Mouse (Mus musculus): ENCODE measurements at regions not wholly inside any gene's neighbourhood (a gene's known extent, or its start where the extent isn't known, plus 50 kb on each side); places are given as distances from the start of the nearest gene placed in this dataset.

- 0 out of 2 replicates have a peak, but pooled peaks cover 3% of the 10 kb centered on the region for H3K9me3 ChIP-seq (replicated peaks; ENCODE audit: control insufficient read depth, low read length)
- no peak for ATAC-seq (replicated peaks; ENCODE audit: extremely low read depth, insufficient read depth, low FRiP score)
- H3K27me3 ChIP-seq (ENCODE audit: control insufficient read depth, insufficient read depth, low read length) = no peaks in the 10 kb centered on the region
- WGBS = 69% methylated on average over 14 of the region's 14 CpGs
- H3K4me2 ChIP-seq (ENCODE audit: low read depth, low read length) = no peak overlapping the region
- H3K27ac ChIP-seq (ENCODE audit: low read length) = no peak overlapping the region
- H3K4me1 ChIP-seq (ENCODE audit: control insufficient read depth, insufficient read depth, low read length) = no peaks in the 10 kb centered on the region
- no peak overlapping the region for H3K9ac ChIP-seq (ENCODE audit: low read length)
- H3K4me3 ChIP-seq (ENCODE audit: low read length) = no peak overlapping the region
- H3K36me3 ChIP-seq (ENCODE audit: control insufficient read depth, insufficient read depth) = no peaks in the 10 kb centered on the region
Measured at GRCm38 (mm10) chr12:112372234-112373050, 116.8 kb upstream of the A530016L24Rik start.

GRCm38 (mm10) chr12:112373966-112374365 lies 115.3 kb upstream of the A530016L24Rik start:
- WGBS = 85% methylated on average over 7 of the region's 7 CpGs
- no peaks in the 10 kb centered on the region for H3K4me1 ChIP-seq (ENCODE audit: control insufficient read depth, insufficient read depth, low read length)

GRCm38 (mm10) chr12:112376236-112376635 lies 113.0 kb upstream of the A530016L24Rik start:
- H3K36me3 ChIP-seq (ENCODE audit: control insufficient read depth, insufficient read depth) = no peaks in the 10 kb centered on the region
- H3K4me3 ChIP-seq (ENCODE audit: low read length) = no peak overlapping the region
- ATAC-seq (replicated peaks; ENCODE audit: extremely low read depth, insufficient read depth, low FRiP score) = no peak
- WGBS = 64% methylated on average over 5 of the region's 5 CpGs
- H3K9ac ChIP-seq (ENCODE audit: low read length) = no peak overlapping the region
- H3K27me3 ChIP-seq (ENCODE audit: control insufficient read depth, insufficient read depth, low read length) = no peaks in the 10 kb centered on the region
- no peaks in the 10 kb centered on the region for H3K9me3 ChIP-seq (replicated peaks; ENCODE audit: control insufficient read depth, low read length)
- no peak overlapping the region for H3K27ac ChIP-seq (ENCODE audit: low read length)
- no peak overlapping the region for H3K4me2 ChIP-seq (ENCODE audit: low read depth, low read length)
- H3K4me1 ChIP-seq (ENCODE audit: control insufficient read depth, insufficient read depth, low read length) = no peaks in the 10 kb centered on the region

More at GRCm38 (mm10) chr12:112373966-112374365, 115.3 kb upstream of the A530016L24Rik start:
- Histone ChIP-seq H3K27me3 (ENCODE audit: control insufficient read depth, insufficient read depth, low read length) (no peaks in the 10 kb centered on the region), H3K9me3 (replicated peaks; ENCODE audit: control insufficient read depth, low read length) (0 out of 2 replicates have a peak, but pooled peaks cover 3% of the 10 kb centered on the region), H3K36me3 (ENCODE audit: control insufficient read depth, insufficient read depth) (no peaks in the 10 kb centered on the region), H3K4me3 (ENCODE audit: low read length) (no peak overlapping the region), H3K4me2 (ENCODE audit: low read depth, low read length) (no peak overlapping the region), H3K27ac (ENCODE audit: low read length) (no peak overlapping the region), H3K9ac (ENCODE audit: low read length) (no peak overlapping the region)
- no peak for ATAC-seq (replicated peaks; ENCODE audit: extremely low read depth, insufficient read depth, low FRiP score)

GRCm38 (mm10) chr12:112376701-112377100 lies 112.5 kb upstream of the A530016L24Rik start:
- Histone ChIP-seq H3K27ac (ENCODE audit: low read length) (no peak overlapping the region), H3K9me3 (replicated peaks; ENCODE audit: control insufficient read depth, low read length) (no peaks in the 10 kb centered on the region), H3K9ac (ENCODE audit: low read length) (no peak overlapping the region), H3K36me3 (ENCODE audit: control insufficient read depth, insufficient read depth) (no peaks in the 10 kb centered on the region), H3K4me1 (ENCODE audit: control insufficient read depth, insufficient read depth, low read length) (no peaks in the 10 kb centered on the region), H3K4me2 (ENCODE audit: low read depth, low read length) (no peak overlapping the region), H3K27me3 (ENCODE audit: control insufficient read depth, insufficient read depth, low read length) (peaks cover 2% of the 10 kb centered on the region; the same call in 1 of the 2 replicates), H3K4me3 (ENCODE audit: low read length) (no peak overlapping the region)
- WGBS = 83% methylated on average over 8 of the region's 8 CpGs
- no peak for ATAC-seq (replicated peaks; ENCODE audit: extremely low read depth, insufficient read depth, low FRiP score)

- no peak overlapping the region for H3K27ac ChIP-seq (ENCODE audit: low read length)
- H3K36me3 ChIP-seq (ENCODE audit: control insufficient read depth, insufficient read depth) = no peaks in the 10 kb centered on the region
- H3K9me3 ChIP-seq (replicated peaks; ENCODE audit: control insufficient read depth, low read length) = no peaks in the 10 kb centered on the region
- no peak overlapping the region for H3K4me2 ChIP-seq (ENCODE audit: low read depth, low read length)
- 79% methylated on average over 13 of the region's 13 CpGs for WGBS
- no peaks in the 10 kb centered on the region for H3K4me1 ChIP-seq (ENCODE audit: control insufficient read depth, insufficient read depth, low read length)
- ATAC-seq (replicated peaks; ENCODE audit: extremely low read depth, insufficient read depth, low FRiP score) = no peak
- H3K27me3 ChIP-seq (ENCODE audit: control insufficient read depth, insufficient read depth, low read length) = peaks cover 2% of the 10 kb centered on the region; the same call in 1 of the 2 replicates
- H3K4me3 ChIP-seq (ENCODE audit: low read length) = no peak overlapping the region
- H3K9ac ChIP-seq (ENCODE audit: low read length) = no peak overlapping the region
Measured at GRCm38 (mm10) chr12:112378482-112379243, 110.6 kb upstream of the A530016L24Rik start.

GRCm38 (mm10) chr12:112387836-112388235 lies 101.4 kb upstream of the A530016L24Rik start:
- H3K9ac ChIP-seq (ENCODE audit: low read length) = no peak overlapping the region
- H3K27ac ChIP-seq (ENCODE audit: low read length) = no peak overlapping the region
- no peaks in the 10 kb centered on the region for H3K27me3 ChIP-seq (ENCODE audit: control insufficient read depth, insufficient read depth, low read length)
- no peak overlapping the region for H3K4me2 ChIP-seq (ENCODE audit: low read depth, low read length)
- 64% methylated on average over 9 of the region's 9 CpGs for WGBS
- no peaks in the 10 kb centered on the region for H3K36me3 ChIP-seq (ENCODE audit: control insufficient read depth, insufficient read depth)
- no peak for ATAC-seq (replicated peaks; ENCODE audit: extremely low read depth, insufficient read depth, low FRiP score)
- no peaks in the 10 kb centered on the region for H3K9me3 ChIP-seq (replicated peaks; ENCODE audit: control insufficient read depth, low read length)
- no peaks in the 10 kb centered on the region for H3K4me1 ChIP-seq (ENCODE audit: control insufficient read depth, insufficient read depth, low read length)
- H3K4me3 ChIP-seq (ENCODE audit: low read length) = no peak overlapping the region

GRCm38 (mm10) chr12:112395909-112396308 lies 93.3 kb upstream of the A530016L24Rik start:
- H3K4me1 ChIP-seq (ENCODE audit: control insufficient read depth, insufficient read depth, low read length) = no peaks in the 10 kb centered on the region
- H3K27me3 ChIP-seq (ENCODE audit: control insufficient read depth, insufficient read depth, low read length) = no peaks in the 10 kb centered on the region
- no peaks in the 10 kb centered on the region for H3K9me3 ChIP-seq (replicated peaks; ENCODE audit: control insufficient read depth, low read length)
- 66% methylated on average over 13 of the region's 13 CpGs for WGBS
- no peak for ATAC-seq (replicated peaks; ENCODE audit: extremely low read depth, insufficient read depth, low FRiP score)
- no peak overlapping the region for H3K9ac ChIP-seq (ENCODE audit: low read length)
- H3K27ac ChIP-seq (ENCODE audit: low read length) = no peak overlapping the region
- no peak overlapping the region for H3K4me2 ChIP-seq (ENCODE audit: low read depth, low read length)
- no peaks in the 10 kb centered on the region for H3K36me3 ChIP-seq (ENCODE audit: control insufficient read depth, insufficient read depth)
- H3K4me3 ChIP-seq (ENCODE audit: low read length) = no peak overlapping the region

GRCm38 (mm10) chr12:112403688-112404240 lies 85.5 kb upstream of the A530016L24Rik start:
- H3K27ac ChIP-seq (ENCODE audit: low read length) = no peak overlapping the region
- WGBS = 87% methylated on average over 11 of the region's 11 CpGs
- no peak overlapping the region for H3K9ac ChIP-seq (ENCODE audit: low read length)
- H3K4me2 ChIP-seq (ENCODE audit: low read depth, low read length) = no peak overlapping the region
- H3K4me1 ChIP-seq (ENCODE audit: control insufficient read depth, insufficient read depth, low read length) = no peaks in the 10 kb centered on the region
- no peaks in the 10 kb centered on the region for H3K9me3 ChIP-seq (replicated peaks; ENCODE audit: control insufficient read depth, low read length)
- ATAC-seq (replicated peaks; ENCODE audit: extremely low read depth, insufficient read depth, low FRiP score) = no peak
- no peaks in the 10 kb centered on the region for H3K36me3 ChIP-seq (ENCODE audit: control insufficient read depth, insufficient read depth)
- no peaks in the 10 kb centered on the region for H3K27me3 ChIP-seq (ENCODE audit: control insufficient read depth, insufficient read depth, low read length)
- no peak overlapping the region for H3K4me3 ChIP-seq (ENCODE audit: low read length)

GRCm38 (mm10) chr12:112404338-112404737 lies 84.9 kb upstream of the A530016L24Rik start:
- Histone ChIP-seq H3K27me3 (ENCODE audit: control insufficient read depth, insufficient read depth, low read length) (no peaks in the 10 kb centered on the region), H3K4me3 (ENCODE audit: low read length) (no peak overlapping the region), H3K36me3 (ENCODE audit: control insufficient read depth, insufficient read depth) (no peaks in the 10 kb centered on the region), H3K27ac (ENCODE audit: low read length) (no peak overlapping the region), H3K9me3 (replicated peaks; ENCODE audit: control insufficient read depth, low read length) (no peaks in the 10 kb centered on the region), H3K4me1 (ENCODE audit: control insufficient read depth, insufficient read depth, low read length) (no peaks in the 10 kb centered on the region), H3K4me2 (ENCODE audit: low read depth, low read length) (no peak overlapping the region), H3K9ac (ENCODE audit: low read length) (no peak overlapping the region)
- WGBS = 81% methylated on average over 12 of the region's 12 CpGs
- no peak for ATAC-seq (replicated peaks; ENCODE audit: extremely low read depth, insufficient read depth, low FRiP score)

Measured in heart, embryonic 16.5 days (tissue).